Mouse (Mus musculus): ENCODE data around the gene Fgfrl1.

The Fgfrl1 gene

GRCm38 (mm10) chr5:108668387-108668932, 23.7 kb upstream of the Fgfrl1 start:
- no peak for DNase-seq

GRCm38 (mm10) chr5:108668977-108669936, 22.9 kb upstream of the Fgfrl1 start, which contains the start of gene Dgkq:
TSS of gene Dgkq (minus strand) at chr5:108669672.
- DNase-seq, result peak; percentile 93

- no peak for DNase-seq
Measured at GRCm38 (mm10) chr5:108669986-108670385, 22.2 kb upstream of the Fgfrl1 start.

- no peak for DNase-seq
Measured at GRCm38 (mm10) chr5:108670785-108671184, 21.4 kb upstream of the Fgfrl1 start.

- DNase-seq, result no peak
Measured at GRCm38 (mm10) chr5:108671757-108672156, 20.4 kb upstream of the Fgfrl1 start.

- no peak for DNase-seq
Measured at GRCm38 (mm10) chr5:108674624-108675023, 17.6 kb upstream of the Fgfrl1 start.

GRCm38 (mm10) chr5:108675251-108675816, 16.8 kb upstream of the Fgfrl1 start, which contains the start of gene Slc26a1:
TSS of gene Slc26a1 (minus strand) at chr5:108675569.
- no peak for DNase-seq

GRCm38 (mm10) chr5:108676772-108677498, 15.2 kb upstream of the Fgfrl1 start:
- no peak for DNase-seq

- DNase-seq, result peak; percentile 69
Measured at GRCm38 (mm10) chr5:108677605-108678295, 14.4 kb upstream of the Fgfrl1 start.

GRCm38 (mm10) chr5:108678296-108678854, 13.8 kb upstream of the Fgfrl1 start:
- no peak for DNase-seq

- no peak for DNase-seq
Measured at GRCm38 (mm10) chr5:108679909-108680308, 12.3 kb upstream of the Fgfrl1 start.

- DNase-seq, result no peak
Measured at GRCm38 (mm10) chr5:108680871-108681270, 11.3 kb upstream of the Fgfrl1 start.

- no peak for DNase-seq
Measured at GRCm38 (mm10) chr5:108689091-108689490, 3.1 kb upstream of the Fgfrl1 start.

GRCm38 (mm10) chr5:108691152-108691551, 1.0 kb upstream of the Fgfrl1 start:
- no peak for DNase-seq

- no peak for DNase-seq
Measured at GRCm38 (mm10) chr5:108693872-108694288, 1.7 kb downstream of the Fgfrl1 start.

GRCm38 (mm10) chr5:108694352-108695261, 2.4 kb downstream of the Fgfrl1 start:
- no peak for DNase-seq

- no peak for DNase-seq
Measured at GRCm38 (mm10) chr5:108695861-108696260, 3.7 kb downstream of the Fgfrl1 start.

- no peak for DNase-seq
Measured at GRCm38 (mm10) chr5:108696542-108696941, 4.4 kb downstream of the Fgfrl1 start.

- no peak for DNase-seq
Measured at GRCm38 (mm10) chr5:108697341-108697753, 5.2 kb downstream of the Fgfrl1 start.

- no peak for DNase-seq
Measured at GRCm38 (mm10) chr5:108700346-108700745, 8.2 kb downstream of the Fgfrl1 start.

All from cerebellum, adult 9-10 months (tissue).